In the genomic region with DNA sequence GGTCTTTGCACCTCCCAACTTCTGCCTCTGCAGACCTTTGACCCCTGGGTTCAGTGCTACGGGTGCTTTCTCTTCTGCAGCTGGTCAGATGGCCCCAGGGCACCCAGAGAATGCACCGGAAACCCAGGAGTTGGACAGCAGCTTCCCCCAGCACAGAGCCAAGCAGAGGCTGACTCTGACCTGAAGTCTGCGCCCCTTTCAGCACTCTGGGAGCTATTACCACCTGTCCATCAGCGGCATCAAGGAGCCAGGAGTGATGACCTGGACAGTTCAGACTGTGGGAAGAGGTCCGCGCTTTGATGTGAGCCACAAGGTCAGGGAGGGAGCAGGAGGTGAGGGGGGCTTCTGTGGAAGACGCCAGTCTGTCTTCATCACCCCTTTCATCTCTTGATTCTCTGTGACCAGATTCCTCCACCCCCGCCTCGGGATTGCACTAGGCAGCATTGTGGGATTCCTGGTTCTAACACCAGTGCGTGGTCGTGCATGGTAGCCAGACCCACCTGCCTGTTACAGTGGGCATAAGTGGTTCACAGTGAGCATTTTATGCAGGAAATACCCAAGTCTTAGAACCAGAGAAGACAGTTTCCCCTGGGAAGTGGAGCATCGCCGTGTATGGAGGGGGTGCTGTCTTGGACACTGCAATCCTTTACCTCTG, we compare ENCODE assay signal across 11 mouse cellular contexts. TPM values are rescaled to one million over a fixed set of nuclear protein-coding genes. Genes with fewer than 3 reads are reported as not detected.
DNase-seq lines count a peak whose midpoint lies in the region; ATAC-seq lines count a peak whose summit lies in the region.
"Had no signal": no experiment of that assay in that cellular context is flagged by ENCODE, and none has a peak within 500 bp of the region (broad histone marks: within the 10 kb centered on the region; RNA-seq: fewer than 3 reads in every experiment).

No protein-coding gene starts in this region.

- H3K27me3 ChIP-seq in lung, embryonic 16.5 days (ENCODE audit: control insufficient read depth, insufficient read depth, low read depth, low read length), result no peaks in the 10 kb centered on the region
- peaks cover 38% of the 10 kb centered on the region for H3K27me3 ChIP-seq in hindbrain, embryonic 15.5 days
- H3K27me3 ChIP-seq in limb, embryonic 12.5 days, result peaks cover 8% of the 10 kb centered on the region; the same call in 1 of the 2 replicates
- H3K27me3 ChIP-seq: limb, embryonic 13.5 days had no signal

- no peak overlapping the region for H3K4me2 ChIP-seq in lung, embryonic 16.5 days (ENCODE audit: low read depth, low read length)
- no peak overlapping the region for H3K4me2 ChIP-seq in hindbrain, embryonic 15.5 days
- no peak overlapping the region for H3K4me2 ChIP-seq in limb, embryonic 12.5 days
- H3K4me2 ChIP-seq: limb, embryonic 13.5 days had no signal

- H3K27ac ChIP-seq in lung, embryonic 16.5 days (ENCODE audit: low read length), result no peak overlapping the region
- H3K27ac ChIP-seq in hindbrain, embryonic 15.5 days (replicated peaks), result no peak overlapping the region
- 0 out of 2 replicates have a peak overlapping the region, but pooled peaks have one; percentile 29 for H3K27ac ChIP-seq in limb, embryonic 12.5 days

- 0 out of 2 replicates have a peak, but pooled peaks have one; percentile 29 for ATAC-seq in lung, embryonic 16.5 days (ENCODE audit: low read depth)
- 0 out of 2 replicates have a peak, but pooled peaks have one; percentile 50 for ATAC-seq in hindbrain, embryonic 15.5 days (ENCODE audit: low FRiP score, low read depth)
- 0 out of 2 replicates have a peak, but pooled peaks have one; percentile 15 for ATAC-seq in limb, embryonic 12.5 days (ENCODE audit: insufficient number of reproducible peaks, insufficient read depth, low FRiP score, low TSS enrichment, low read depth)
- ATAC-seq in erythroblast, adult 5-6 weeks (replicated peaks; ENCODE audit: low FRiP score, poor library complexity, severe bottlenecking), result no peak

- no peaks in the 10 kb centered on the region; the same call in 1 of the 2 replicates for H3K4me1 ChIP-seq in lung, embryonic 16.5 days (replicated peaks; ENCODE audit: control insufficient read depth, insufficient read depth, low read length)
- H3K4me1 ChIP-seq in hindbrain, embryonic 15.5 days (replicated peaks), result no peaks in the 10 kb centered on the region
- peaks cover 27% of the 10 kb centered on the region for H3K4me1 ChIP-seq in limb, embryonic 12.5 days (replicated peaks)

- no peak for DNase-seq in lung, postnatal 10 days
- DNase-seq in frontal cortex, postnatal 14 days (ENCODE audit: low spot score in 2 of 2), result no peak
- DNase-seq in left cerebral cortex, adult 8-10 months (ENCODE audit: low spot score in 2 of 2), result no peak
- DNase-seq: adrenal gland, postnatal 10 days; right cerebral cortex, postnatal 25 days; thymus, postnatal 14 days had no signal

- no peak overlapping the region for H3K4me3 ChIP-seq in lung, embryonic 16.5 days (ENCODE audit: low read length)
- no peak overlapping the region for H3K4me3 ChIP-seq in hindbrain, embryonic 15.5 days
- no peak overlapping the region for H3K4me3 ChIP-seq in limb, embryonic 12.5 days (replicated peaks)
- H3K4me3 ChIP-seq: limb, embryonic 13.5 days had no signal

- 63% methylated on average over 13 of the region's 13 CpGs for WGBS in lung, embryonic 16.5 days
- WGBS in hindbrain, embryonic 15.5 days, result 58% methylated on average over 13 of the region's 13 CpGs
- WGBS in limb, embryonic 12.5 days, result 37% methylated on average over 13 of the region's 13 CpGs

- H3K9me3 ChIP-seq in lung, embryonic 16.5 days (ENCODE audit: control insufficient read depth, low read length), result no peaks in the 10 kb centered on the region
- H3K9me3 ChIP-seq in hindbrain, embryonic 15.5 days, result no peaks in the 10 kb centered on the region
- no peaks in the 10 kb centered on the region for H3K9me3 ChIP-seq in limb, embryonic 12.5 days
- H3K9me3 ChIP-seq: limb, embryonic 13.5 days had no signal

- no peaks in the 10 kb centered on the region for H3K36me3 ChIP-seq in lung, embryonic 16.5 days (ENCODE audit: control insufficient read depth, insufficient read depth, low read length)
- H3K36me3 ChIP-seq in hindbrain, embryonic 15.5 days, result no peaks in the 10 kb centered on the region
- H3K36me3 ChIP-seq in limb, embryonic 12.5 days, result peaks cover 7% of the 10 kb centered on the region

- no peak overlapping the region for H3K9ac ChIP-seq in lung, embryonic 16.5 days (ENCODE audit: low read length)
- H3K9ac ChIP-seq in hindbrain, embryonic 15.5 days, result no peak overlapping the region
- no peak overlapping the region for H3K9ac ChIP-seq in limb, embryonic 12.5 days (replicated peaks)
- H3K9ac ChIP-seq: limb, embryonic 13.5 days had no signal

RNA-seq across cellular contexts. Expression of a gene that starts 15.9 kb away (rescaled TPM):
- 25.5 and 27.4 TPM in 2 replicates for polyA plus RNA-seq in lung, embryonic 16.5 days (2015; fragmentation: Nextera tagmentation; extraction: Ambion mirVana)
- 18.0 and 19.6 TPM in 2 replicates for polyA plus RNA-seq in hindbrain, embryonic 15.5 days (2015; fragmentation: Nextera tagmentation; extraction: Ambion mirVana)
- 34.2 and 34.3 TPM in 2 replicates for polyA plus RNA-seq in limb, embryonic 12.5 days (2016; fragmentation: Nextera tagmentation; extraction: Ambion mirVana)
- total RNA-seq in erythroblast, adult 5-6 weeks (2015; ENCODE audit: low replicate concordance), result 3.3 and 9.4 TPM in 2 replicates
- total RNA-seq in erythroblast, adult 5-6 weeks (2017; ENCODE audit: low replicate concordance), result 0.77 and 2.0 TPM in 2 replicates
- 10 to 100 TPM in 3 of 4 experiments, 1 to 10 TPM in 1; 9.1 to 12.1 (median 11.7) TPM for total RNA-seq in left cerebral cortex, adult 8-10 months (2022)

RNA-seq across cellular contexts. Expression of a gene that starts 15.9 kb away (rescaled TPM):
- 34.5 and 35.5 TPM in 2 replicates for polyA plus RNA-seq in lung, embryonic 16.5 days (2015; fragmentation: Nextera tagmentation; extraction: Ambion mirVana)
- 53.1 and 58.1 TPM in 2 replicates for polyA plus RNA-seq in hindbrain, embryonic 15.5 days (2015; fragmentation: Nextera tagmentation; extraction: Ambion mirVana)
- 52.7 and 55.6 TPM in 2 replicates for polyA plus RNA-seq in limb, embryonic 12.5 days (2016; fragmentation: Nextera tagmentation; extraction: Ambion mirVana)
- 3.3 and 10.7 TPM in 2 replicates for total RNA-seq in erythroblast, adult 5-6 weeks (2015; ENCODE audit: low replicate concordance)
- 2.8 and 4.2 TPM in 2 replicates for total RNA-seq in erythroblast, adult 5-6 weeks (2017; ENCODE audit: low replicate concordance)
- total RNA-seq in left cerebral cortex, adult 8-10 months (2022), result 10 to 100 TPM; 20.2 to 23.0 (median 21.7) TPM
